Mouse (Mus musculus) midbrain, embryonic 15.5 days (tissue): ENCODE results near the gene Iqcg. TPM values are rescaled to one million over a fixed set of nuclear protein-coding genes. Genes with fewer than 3 reads are reported as not detected.

Experiments
- ATAC-seq: fragments of 200-750 bp; cut with Nextera tagmentation; replicated peaks from 2 replicates; pipeline ENCODE4 v1.8.0; 2017; ENCODE audit warnings: moderate TSS enrichment
- H3K27ac ChIP-seq: fragments of 300-500 bp; sonication (generic); 2 replicates; pipeline ENCODE4 v1.5.1; 2015; ENCODE audit warnings: mild to moderate bottlenecking, inconsistent platforms
- H3K27me3 ChIP-seq: fragments of 300-500 bp; sonication (generic); replicated peaks from 2 replicates; pipeline ENCODE4 v1.6.1; 2015; ENCODE audit warnings: inconsistent platforms
- H3K36me3 ChIP-seq: fragments of 300-500 bp; sonication (generic); replicated peaks from 2 replicates; pipeline ENCODE4 v1.6.1; 2015; ENCODE audit warnings: inconsistent platforms
- H3K4me1 ChIP-seq: fragments of 300-500 bp; sonication (generic); 2 replicates; pipeline ENCODE4 v1.6.1; 2015; ENCODE audit warnings: inconsistent platforms
- H3K4me2 ChIP-seq: fragments of 300-500 bp; sonication (generic); 2 replicates; pipeline ENCODE4 v1.6.1; 2015; ENCODE audit warnings: inconsistent platforms, mild to moderate bottlenecking, moderate library complexity
- H3K4me3 ChIP-seq: fragments of 300-500 bp; sonication (generic); 2 replicates; pipeline ENCODE4 v1.5.1; 2015; ENCODE audit warnings: mild to moderate bottlenecking, inconsistent platforms
- H3K9ac ChIP-seq: fragments of 300-500 bp; sonication (generic); 2 replicates; pipeline ENCODE4 v1.6.1; 2015; ENCODE audit warnings: mild to moderate bottlenecking, inconsistent platforms
- H3K9me3 ChIP-seq: fragments of 300-500 bp; sonication (generic); 2 replicates; pipeline ENCODE4 v1.6.1; 2016; ENCODE audit warnings: inconsistent platforms
- WGBS: fragments of 180-500 bp; shearing (Covaris S2); methylation state at CpG from one replicate; pipeline ENCODE4 v1.1.7; 2015; ENCODE audit warnings: mixed read lengths; 5-methylcytosine and 5-hydroxymethylcytosine counted together
- polyA plus RNA-seq: library from polyadenylated mRNA; unstranded; fragments of >200 nt; fragmentation: Nextera tagmentation; extraction: Ambion mirVana; gene quantifications from 2 replicates; pipeline ENCODE4 v1.2.1, GENCODE M21; 2015

Gene Iqcg
- polyA plus RNA-seq, 1 experiment from 2014 or later: 7.1 TPM

- H3K4me1 ChIP-seq: no peaks in the 10 kb centered on the region
- H3K4me3 ChIP-seq: no peak overlapping the region
- H3K9ac ChIP-seq: no peak overlapping the region
- no peaks in the 10 kb centered on the region for H3K36me3 ChIP-seq
- no peaks in the 10 kb centered on the region for H3K27me3 ChIP-seq
- WGBS: 93% methylated on average over 1 of the region's 1 CpGs
- H3K27ac ChIP-seq: no peak overlapping the region
- no peak for ATAC-seq
- no peaks in the 10 kb centered on the region for H3K9me3 ChIP-seq
- H3K4me2 ChIP-seq: no peak overlapping the region
These were observed 8.0 kb downstream of the Iqcg start for GRCm38 (mm10) chr16:33048004-33048403.

DNA sequence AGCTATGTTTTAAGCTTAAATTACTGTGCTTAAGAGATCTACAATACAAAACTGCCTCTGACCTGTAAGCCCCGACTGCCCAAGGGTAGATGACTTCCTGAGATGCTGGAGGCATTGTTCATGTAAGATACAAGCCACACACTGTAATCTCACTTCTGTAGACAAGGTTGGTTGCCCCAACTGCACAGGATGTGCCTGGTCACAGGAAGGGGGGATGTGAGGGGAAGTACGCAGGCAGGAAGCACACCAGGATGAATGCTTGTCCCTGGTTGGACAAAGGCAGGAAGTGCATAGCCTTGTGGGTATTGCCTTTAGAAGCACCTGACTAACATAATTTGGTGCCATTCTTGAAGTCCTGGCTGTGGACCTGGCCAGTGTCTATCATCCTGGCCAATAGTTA, 12.8 kb downstream of the Iqcg start:
- no peak for ATAC-seq
- H3K9me3 ChIP-seq: no peaks in the 10 kb centered on the region
- WGBS: 86% methylated on average over 2 of the region's 2 CpGs
- H3K27me3 ChIP-seq: no peaks in the 10 kb centered on the region
- H3K4me1 ChIP-seq: no peaks in the 10 kb centered on the region
- no peak overlapping the region for H3K9ac ChIP-seq
- no peak overlapping the region for H3K27ac ChIP-seq
- no peak overlapping the region for H3K4me2 ChIP-seq
- no peak overlapping the region for H3K4me3 ChIP-seq
- no peaks in the 10 kb centered on the region for H3K36me3 ChIP-seq

- H3K9ac ChIP-seq: no peak overlapping the region
- no peaks in the 10 kb centered on the region for H3K4me1 ChIP-seq
- H3K4me3 ChIP-seq: no peak overlapping the region
- H3K9me3 ChIP-seq: no peaks in the 10 kb centered on the region
- no peak overlapping the region for H3K27ac ChIP-seq
- no peak for ATAC-seq
- no peaks in the 10 kb centered on the region for H3K36me3 ChIP-seq
- H3K27me3 ChIP-seq: no peaks in the 10 kb centered on the region
- 78% methylated on average over 1 of the region's 1 CpGs for WGBS
- H3K4me2 ChIP-seq: no peak overlapping the region
These were observed 13.3 kb downstream of the Iqcg start for GRCm38 (mm10) chr16:33042682-33043081.

- Histone ChIP-seq H3K4me1 (no peaks in the 10 kb centered on the region), H3K9me3 (no peaks in the 10 kb centered on the region), H3K4me3 (no peak overlapping the region), H3K36me3 (no peaks in the 10 kb centered on the region), H3K9ac (no peak overlapping the region), H3K27ac (no peak overlapping the region), H3K27me3 (no peaks in the 10 kb centered on the region), H3K4me2 (no peak overlapping the region)
- ATAC-seq: no peak
- 90% methylated on average over 4 of the region's 4 CpGs for WGBS
These were observed 20.0 kb downstream of the Iqcg start for GRCm38 (mm10) chr16:33036006-33036405.

DNA sequence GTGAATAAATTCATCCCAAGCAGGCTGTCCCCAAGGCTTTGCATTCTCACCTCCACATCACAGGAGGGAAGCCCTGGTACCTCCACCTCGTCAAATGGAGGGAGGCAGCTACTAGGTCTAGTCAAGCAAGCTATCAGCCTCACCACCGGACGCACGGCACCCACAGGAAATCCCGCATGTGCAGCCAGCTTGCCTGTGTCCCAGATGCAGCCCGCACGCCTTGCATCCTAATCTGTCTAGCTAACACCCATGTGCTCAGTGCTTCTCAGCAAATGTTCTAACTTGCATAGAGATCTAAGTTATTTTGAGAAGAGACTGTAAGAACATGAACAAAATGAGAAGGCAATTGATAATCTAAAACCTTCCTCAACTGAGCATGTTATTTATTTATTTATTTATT, 29.7 kb downstream of the Iqcg start:
- H3K9ac ChIP-seq: no peak overlapping the region
- H3K27me3 ChIP-seq: no peaks in the 10 kb centered on the region
- H3K27ac ChIP-seq: no peak overlapping the region
- H3K36me3 ChIP-seq: no peaks in the 10 kb centered on the region
- H3K4me1 ChIP-seq: no peaks in the 10 kb centered on the region
- no peak for ATAC-seq
- H3K4me2 ChIP-seq: no peak overlapping the region
- H3K9me3 ChIP-seq: no peaks in the 10 kb centered on the region
- H3K4me3 ChIP-seq: no peak overlapping the region
- WGBS: 90% methylated on average over 7 of the region's 7 CpGs

DNA sequence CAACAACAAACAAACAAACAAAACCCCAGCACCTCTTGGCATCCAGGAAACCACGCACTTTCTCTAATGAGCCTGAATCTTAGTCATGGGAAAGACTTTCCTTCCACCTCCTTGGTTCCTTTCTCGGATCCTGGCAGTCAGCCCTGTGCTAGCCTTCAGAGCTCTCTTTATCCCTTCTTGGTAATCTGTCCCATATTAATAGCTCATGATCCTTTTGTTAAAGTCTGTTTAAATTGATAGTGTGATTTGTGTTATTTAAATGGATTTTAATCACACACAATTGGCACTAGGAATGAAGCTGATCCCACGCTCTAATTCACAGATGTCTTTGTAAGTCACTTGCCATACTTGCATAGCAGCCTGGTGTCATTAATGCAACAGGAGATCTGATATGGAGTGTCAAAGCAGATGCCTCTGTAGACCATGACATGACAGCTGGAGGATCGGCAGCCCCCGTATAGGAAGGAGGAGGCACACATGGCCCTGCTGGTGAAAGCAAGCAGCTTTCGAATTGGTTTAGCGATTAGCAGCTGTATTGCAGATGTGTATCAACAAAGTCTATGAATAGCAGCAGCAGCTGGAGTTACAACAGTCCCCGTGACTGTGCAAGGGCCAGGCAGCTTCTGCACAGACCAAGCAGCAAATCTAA, 31.4 kb downstream of the Iqcg start:
- H3K4me3 ChIP-seq: no peak overlapping the region
- H3K27me3 ChIP-seq: no peaks in the 10 kb centered on the region
- no peaks in the 10 kb centered on the region for H3K36me3 ChIP-seq
- no peak overlapping the region for H3K4me2 ChIP-seq
- ATAC-seq: no peak
- WGBS: 70% methylated on average over 8 of the region's 8 CpGs
- H3K4me1 ChIP-seq: no peaks in the 10 kb centered on the region
- no peak overlapping the region for H3K27ac ChIP-seq
- no peaks in the 10 kb centered on the region for H3K9me3 ChIP-seq
- no peak overlapping the region for H3K9ac ChIP-seq

- WGBS: 6% methylated on average over 4 of the region's 4 CpGs
- no peak for ATAC-seq
These were observed 32.3 kb downstream of the Iqcg start for GRCm38 (mm10) chr16:33023750-33024149.

DNA sequence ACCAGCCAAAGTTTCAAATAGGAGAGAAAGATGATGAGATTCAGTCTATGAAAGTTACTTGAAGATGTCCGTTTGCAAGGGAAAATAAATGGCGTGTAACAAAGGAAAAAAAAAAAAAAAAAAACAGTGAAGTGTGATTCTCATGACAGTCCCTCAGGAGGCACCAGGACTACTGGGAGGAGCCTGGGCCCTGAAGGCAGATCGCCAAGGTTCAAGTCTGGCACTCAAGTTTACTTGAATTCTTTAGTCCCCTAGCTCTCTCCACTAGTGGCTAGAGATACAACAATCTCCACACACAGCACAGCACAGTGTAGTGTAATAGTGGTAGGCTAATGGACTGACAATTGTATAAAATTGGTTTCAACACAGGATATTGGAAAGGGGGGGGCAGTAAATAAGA, 34.6 kb downstream of the Iqcg start:
- WGBS: 78% methylated on average over 3 of the region's 3 CpGs

More at GRCm38 (mm10) chr16:33023750-33024149, 32.3 kb downstream of the Iqcg start:
- no peak overlapping the region for H3K4me3 ChIP-seq
- no peaks in the 10 kb centered on the region for H3K36me3 ChIP-seq
- no peaks in the 10 kb centered on the region for H3K4me1 ChIP-seq
- no peaks in the 10 kb centered on the region for H3K9me3 ChIP-seq
- no peak overlapping the region for H3K27ac ChIP-seq
- H3K27me3 ChIP-seq: no peaks in the 10 kb centered on the region
- H3K9ac ChIP-seq: no peak overlapping the region
- H3K4me2 ChIP-seq: no peak overlapping the region

DNA sequence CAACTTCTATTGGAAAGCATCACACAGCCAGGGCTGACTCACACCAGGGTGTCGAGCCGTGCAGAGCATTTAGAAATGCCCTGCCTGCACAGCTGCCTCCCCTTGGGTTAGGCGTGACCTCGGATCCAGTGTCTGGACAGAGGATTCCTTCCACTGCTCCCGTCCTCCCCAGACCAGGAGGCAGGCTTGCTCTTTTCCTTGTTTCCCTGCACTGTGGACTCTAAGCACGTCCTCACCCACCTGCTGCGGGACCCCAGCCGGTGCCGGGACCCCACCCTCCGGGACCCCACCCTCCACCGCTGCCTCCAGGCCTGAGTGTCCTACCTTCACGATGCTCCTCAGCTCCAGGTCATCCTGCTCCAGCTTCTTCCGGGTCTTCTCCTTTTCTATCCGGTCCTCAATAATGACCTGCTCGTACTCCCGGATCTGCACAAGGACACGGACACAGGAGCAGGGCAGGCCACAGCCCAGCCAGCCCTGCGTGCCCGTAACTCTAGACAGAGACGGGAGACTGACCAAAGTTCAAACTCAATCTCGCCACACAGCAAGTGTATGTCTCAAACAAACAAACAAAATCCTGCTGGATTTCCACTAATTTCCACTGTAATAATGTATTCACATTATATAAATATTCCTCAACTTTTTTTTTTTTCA, 36.8 kb downstream of the Iqcg start:
- H3K4me3 ChIP-seq: no peak overlapping the region
- ATAC-seq: no peak
- 77% methylated on average over 21 of the region's 21 CpGs for WGBS
- H3K4me2 ChIP-seq: no peak overlapping the region
- H3K27ac ChIP-seq: no peak overlapping the region
- 0 out of 2 replicates have a peak, but pooled peaks cover 3% of the 10 kb centered on the region for H3K36me3 ChIP-seq
- no peaks in the 10 kb centered on the region for H3K9me3 ChIP-seq
- H3K4me1 ChIP-seq: no peaks in the 10 kb centered on the region
- H3K27me3 ChIP-seq: no peaks in the 10 kb centered on the region
- H3K9ac ChIP-seq: no peak overlapping the region

More for the DNA sequence above, 34.6 kb downstream of the Iqcg start:
- Histone ChIP-seq H3K9me3 (no peaks in the 10 kb centered on the region), H3K4me2 (no peak overlapping the region), H3K27me3 (no peaks in the 10 kb centered on the region), H3K4me1 (no peaks in the 10 kb centered on the region), H3K27ac (no peak overlapping the region), H3K4me3 (no peak overlapping the region), H3K36me3 (no peaks in the 10 kb centered on the region), H3K9ac (no peak overlapping the region)
- no peak for ATAC-seq

DNA sequence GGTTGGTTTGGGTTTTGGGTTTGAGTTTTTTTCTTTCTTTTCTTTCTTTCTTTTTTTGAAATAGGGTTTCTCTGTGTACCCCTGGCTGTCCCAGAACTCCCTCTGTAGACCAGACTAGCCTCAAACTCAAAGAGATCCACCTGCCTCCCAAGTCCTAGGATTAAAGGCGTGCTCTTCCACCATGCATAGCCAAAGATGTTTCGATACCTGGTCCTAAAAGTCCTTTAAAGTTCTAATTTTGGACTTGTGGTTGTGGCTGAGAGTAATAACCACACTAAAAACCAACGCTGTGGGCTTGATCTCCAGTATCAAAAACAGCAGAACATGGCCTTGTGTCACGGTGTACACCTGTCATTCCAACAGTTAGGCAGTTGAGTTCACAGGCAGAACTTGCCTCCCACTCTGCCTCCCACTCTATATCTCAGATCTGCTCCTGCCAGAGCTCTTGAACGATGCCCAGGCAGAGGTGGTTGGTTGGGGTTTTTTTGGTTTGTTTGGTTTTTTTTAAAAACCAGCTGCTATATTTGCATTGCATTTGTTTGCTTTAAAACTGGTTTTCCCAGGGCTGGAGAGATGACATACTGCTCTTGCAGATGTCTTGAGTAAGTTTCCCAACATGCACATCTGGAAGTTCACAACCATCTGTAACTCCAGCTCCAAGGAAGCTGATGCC, 38.2 kb downstream of the Iqcg start:
- WGBS: 93% methylated on average over 5 of the region's 5 CpGs
- H3K4me1 ChIP-seq: no peaks in the 10 kb centered on the region
- H3K36me3 ChIP-seq: peaks cover 13% of the 10 kb centered on the region; the same call in 1 of the 2 replicates
- H3K9ac ChIP-seq: no peak overlapping the region
- H3K4me3 ChIP-seq: no peak overlapping the region
- no peak for ATAC-seq
- no peak overlapping the region for H3K27ac ChIP-seq
- H3K9me3 ChIP-seq: no peaks in the 10 kb centered on the region
- H3K27me3 ChIP-seq: no peaks in the 10 kb centered on the region
- H3K4me2 ChIP-seq: no peak overlapping the region

DNA sequence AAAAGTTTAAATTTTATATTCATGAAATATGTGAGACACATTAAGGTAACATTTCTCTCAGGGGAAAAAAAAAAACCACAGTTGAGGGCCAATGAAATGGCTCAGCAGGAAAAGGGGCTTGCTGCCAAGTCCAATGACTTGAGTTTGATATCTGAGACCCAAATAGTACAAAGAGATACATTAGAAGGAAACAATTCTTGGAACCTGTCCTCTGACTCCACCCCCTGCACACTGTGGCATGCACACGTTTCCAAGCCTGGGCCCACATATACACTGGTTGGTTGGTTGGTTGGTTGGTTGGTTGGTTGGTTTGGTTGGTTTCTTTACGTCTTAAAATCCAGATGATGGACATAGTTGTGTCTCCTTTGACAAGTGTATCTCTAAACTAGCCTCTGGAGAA, 40.0 kb downstream of the Iqcg start:
- H3K9ac ChIP-seq: no peak overlapping the region
- 98% methylated on average over 2 of the region's 2 CpGs for WGBS
- H3K4me2 ChIP-seq: no peak overlapping the region
- no peaks in the 10 kb centered on the region for H3K27me3 ChIP-seq
- H3K4me3 ChIP-seq: no peak overlapping the region
- peaks cover 16% of the 10 kb centered on the region; the same call in 1 of the 2 replicates for H3K36me3 ChIP-seq
- no peak for ATAC-seq
- no peaks in the 10 kb centered on the region for H3K9me3 ChIP-seq
- H3K27ac ChIP-seq: no peak overlapping the region
- no peaks in the 10 kb centered on the region for H3K4me1 ChIP-seq

DNA sequence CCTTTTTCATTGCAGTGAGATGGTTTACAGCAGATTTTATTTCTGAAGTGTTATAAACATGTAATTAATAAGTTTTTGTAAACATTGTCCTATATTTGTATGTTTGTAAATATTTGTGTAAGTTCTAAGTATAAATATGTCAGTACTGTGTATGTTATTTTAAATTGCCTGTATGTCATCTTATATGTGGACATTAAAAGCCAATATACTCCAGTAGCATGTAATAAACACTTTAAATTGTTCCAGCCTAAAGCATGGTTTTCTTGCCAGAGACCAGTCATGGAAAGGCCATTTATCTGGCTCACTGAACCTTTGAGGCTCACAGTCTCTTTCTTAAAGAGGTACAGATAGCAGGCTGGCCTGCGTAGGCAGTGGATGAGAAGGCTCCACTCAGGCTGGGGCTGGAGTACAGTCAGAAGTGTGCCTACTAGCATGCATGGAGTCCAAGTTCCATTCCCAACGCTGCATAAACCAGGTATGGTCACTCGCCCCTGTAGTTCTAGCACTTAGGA, 40.6 kb downstream of the Iqcg start:
- Histone ChIP-seq H3K9ac (no peak overlapping the region), H3K36me3 (peaks cover 16% of the 10 kb centered on the region; the same call in 1 of the 2 replicates), H3K4me1 (no peaks in the 10 kb centered on the region), H3K27me3 (no peaks in the 10 kb centered on the region), H3K27ac (no peak overlapping the region), H3K9me3 (no peaks in the 10 kb centered on the region), H3K4me2 (no peak overlapping the region), H3K4me3 (no peak overlapping the region)
- 92% methylated on average over 3 of the region's 3 CpGs for WGBS
- ATAC-seq: no peak
